Mouse (Mus musculus) hindbrain, postnatal 0 days (tissue): Measurements from ENCODE around the gene Bdp1. TPM values are rescaled to one million over a fixed set of nuclear protein-coding genes. Genes with fewer than 3 reads are reported as not detected.

ENCODE experiments used
- ATAC-seq: fragments of 200-750 bp; cut with Nextera tagmentation; 2 replicates; pipeline ENCODE4 v1.8.0; 2017; ENCODE audit warnings: mild to moderate bottlenecking, moderate TSS enrichment, moderate library complexity
- DNase-seq: peaks from one replicate; pipeline ENCODE4 v3.0.0-alpha.2; 2015; ENCODE audit warnings: low spot score
- H3K27ac ChIP-seq: fragments of 300-500 bp; sonication (generic); 2 replicates; pipeline ENCODE4 v1.5.1; 2014; ENCODE audit warnings: mild to moderate bottlenecking
- H3K27me3 ChIP-seq: fragments of 300-500 bp; sonication (generic); 2 replicates; pipeline ENCODE4 v1.6.1; 2014; ENCODE audit warnings: low read length, mixed read lengths; ENCODE audit not compliant: insufficient read depth
- H3K36me3 ChIP-seq: fragments of 300-500 bp; sonication (generic); 2 replicates; pipeline ENCODE4 v1.6.1; 2014; ENCODE audit warnings: low read length, mixed read lengths; ENCODE audit not compliant: insufficient read depth
- H3K4me1 ChIP-seq: fragments of 300-500 bp; sonication (generic); 2 replicates; pipeline ENCODE4 v1.6.1; 2014; ENCODE audit warnings: antibody characterized with exemption, low read length, mixed read lengths; ENCODE audit not compliant: insufficient read depth
- H3K4me2 ChIP-seq: fragments of 300-500 bp; sonication (generic); 2 replicates; pipeline ENCODE4 v1.6.1; 2014; ENCODE audit warnings: low read depth, mild to moderate bottlenecking, low read length, moderate library complexity, mixed read lengths
- H3K4me3 ChIP-seq: fragments of 300-500 bp; sonication (generic); 2 replicates; pipeline ENCODE4 v1.5.1; 2014; ENCODE audit warnings: low read length
- H3K9ac ChIP-seq: fragments of 300-500 bp; sonication (generic); replicated peaks from 2 replicates; pipeline ENCODE4 v1.6.1; 2014; ENCODE audit warnings: mild to moderate bottlenecking, low read length, moderate library complexity, mixed read lengths
- H3K9me3 ChIP-seq: fragments of 300-500 bp; sonication (generic); 2 replicates; pipeline ENCODE4 v1.6.1; 2016; ENCODE audit warnings: low read length, mixed read lengths
- CTCF ChIP-seq: IDR thresholded peaks from 2 replicates; pipeline ENCODE4 v1.5.1; 2016; ENCODE audit warnings: antibody characterized with exemption, control low read depth, low read depth
- WGBS: fragments of 180-500 bp; shearing (Covaris S2); extraction: QIAGEN DNeasy Blood & Tissue Kit; methylation state at CpG from one replicate; pipeline ENCODE4 v1.1.7; 2014; 5-methylcytosine and 5-hydroxymethylcytosine counted together
- polyA plus RNA-seq: library from polyadenylated mRNA; unstranded; fragments of >200 nt; fragmentation: Nextera tagmentation; extraction: Ambion mirVana; gene quantifications from 2 replicates; pipeline ENCODE4 v1.2.1, GENCODE M21; 2015
- total RNA-seq: library from RNA; depleted of rRNA; stranded (reverse); fragments of >200 nt; gene quantifications from 2 replicates; pipeline ENCODE4 v1.2.3, GENCODE M21; 2014

The Bdp1 gene
- total and polyA plus RNA-seq, 2 experiments from 2014 or later, result 16.5 to 17.1 TPM

- ATAC-seq (no peak), DNase-seq (no peak)
- Histone ChIP-seq H3K36me3 (no peaks in the 10 kb centered on the region), H3K9me3 (no peaks in the 10 kb centered on the region), H3K27me3 (no peaks in the 10 kb centered on the region), H3K4me3 (no peak overlapping the region), H3K4me2 (no peak overlapping the region), H3K4me1 (no peaks in the 10 kb centered on the region), H3K9ac (no peak overlapping the region), H3K27ac (no peak overlapping the region)
- 90% methylated on average over 12 of the region's 12 CpGs for WGBS
- no peak for TF ChIP-seq CTCF
Measured at GRCm38 (mm10) chr13:100005911-100006496, 97.9 kb downstream of the Bdp1 start.

GRCm38 (mm10) chr13:100001790-100002196, 102.1 kb downstream of the Bdp1 start:
- WGBS, result 29% methylated on average over 5 of the region's 5 CpGs

GRCm38 (mm10) chr13:99999078-99999477, 104.8 kb downstream of the Bdp1 start:
- H3K9ac ChIP-seq, result no peak overlapping the region
- no peak overlapping the region for H3K4me3 ChIP-seq
- no peak overlapping the region for H3K4me2 ChIP-seq
- H3K9me3 ChIP-seq, result no peaks in the 10 kb centered on the region
- H3K36me3 ChIP-seq, result no peaks in the 10 kb centered on the region
- DNase-seq (no peak), ATAC-seq (no peak)
- no peak overlapping the region for H3K27ac ChIP-seq
- H3K27me3 ChIP-seq, result no peaks in the 10 kb centered on the region
- H3K4me1 ChIP-seq, result no peaks in the 10 kb centered on the region
- no peak for TF ChIP-seq CTCF
- WGBS, result 95% methylated on average over 3 of the region's 3 CpGs

More at GRCm38 (mm10) chr13:100001790-100002196, 102.1 kb downstream of the Bdp1 start:
- Histone ChIP-seq H3K36me3 (no peaks in the 10 kb centered on the region), H3K9me3 (no peaks in the 10 kb centered on the region), H3K9ac (no peak overlapping the region), H3K4me1 (no peaks in the 10 kb centered on the region), H3K4me2 (no peak overlapping the region), H3K4me3 (no peak overlapping the region), H3K27me3 (no peaks in the 10 kb centered on the region), H3K27ac (no peak overlapping the region)
- DNase-seq (peak; percentile 87), ATAC-seq (peak; percentile 86)
- peak; percentile 87 for TF ChIP-seq CTCF

- no peak for ATAC-seq
- no peak for DNase-seq
- H3K27me3 ChIP-seq, result no peaks in the 10 kb centered on the region
- no peak overlapping the region for H3K4me3 ChIP-seq
- 79% methylated on average over 3 of the region's 3 CpGs for WGBS
- no peaks in the 10 kb centered on the region for H3K36me3 ChIP-seq
- no peak overlapping the region for H3K27ac ChIP-seq
- no peaks in the 10 kb centered on the region for H3K4me1 ChIP-seq
- no peak overlapping the region for H3K4me2 ChIP-seq
- TF ChIP-seq CTCF, result peak; percentile 43
- H3K9ac ChIP-seq, result no peak overlapping the region
- no peaks in the 10 kb centered on the region for H3K9me3 ChIP-seq
Measured at GRCm38 (mm10) chr13:99998099-99998498, 105.8 kb downstream of the Bdp1 start.

- ATAC-seq (no peak), DNase-seq (no peak)
- Histone ChIP-seq H3K9me3 (no peaks in the 10 kb centered on the region), H3K9ac (no peak overlapping the region), H3K27me3 (no peaks in the 10 kb centered on the region), H3K4me2 (no peak overlapping the region), H3K4me1 (no peaks in the 10 kb centered on the region), H3K4me3 (no peak overlapping the region), H3K36me3 (peaks cover 29% of the 10 kb centered on the region), H3K27ac (no peak overlapping the region)
- TF ChIP-seq CTCF, result no peak
- WGBS, result 91% methylated on average over 4 of the region's 4 CpGs
Measured at GRCm38 (mm10) chr13:99989592-99989991, 114.3 kb downstream of the Bdp1 start.

- TF ChIP-seq CTCF, result peak; percentile 24; the same call in 1 of the 2 replicates
- WGBS, result 62% methylated on average over 1 of the region's 1 CpGs
- ATAC-seq, result no peak
Measured at GRCm38 (mm10) chr13:99983320-99983719, 120.5 kb downstream of the Bdp1 start.

GRCm38 (mm10) chr13:99979406-99979805, 124.5 kb downstream of the Bdp1 start:
- no peak overlapping the region for H3K4me2 ChIP-seq
- no peaks in the 10 kb centered on the region for H3K27me3 ChIP-seq
- no peak overlapping the region for H3K27ac ChIP-seq
- DNase-seq (no peak), ATAC-seq (no peak)
- no peak overlapping the region for H3K9ac ChIP-seq
- H3K4me3 ChIP-seq, result no peak overlapping the region
- no peaks in the 10 kb centered on the region for H3K4me1 ChIP-seq
- H3K36me3 ChIP-seq, result peaks cover 4% of the 10 kb centered on the region; the same call in 1 of the 2 replicates
- no peak for TF ChIP-seq CTCF
- 51% methylated on average over 2 of the region's 2 CpGs for WGBS
- H3K9me3 ChIP-seq, result no peaks in the 10 kb centered on the region

More at GRCm38 (mm10) chr13:99983320-99983719, 120.5 kb downstream of the Bdp1 start:
- Histone ChIP-seq H3K9me3 (no peaks in the 10 kb centered on the region), H3K36me3 (peaks cover 19% of the 10 kb centered on the region; the same call in 1 of the 2 replicates), H3K27me3 (no peaks in the 10 kb centered on the region), H3K9ac (no peak overlapping the region), H3K4me3 (no peak overlapping the region), H3K4me1 (no peaks in the 10 kb centered on the region), H3K27ac (no peak overlapping the region), H3K4me2 (no peak overlapping the region)
- peak; percentile 2 for DNase-seq
